Mouse (Mus musculus) hindbrain, embryonic 12.5 days (tissue): Measurements from ENCODE around the gene Krt36. TPM values are rescaled to one million over a fixed set of nuclear protein-coding genes. Genes with fewer than 3 reads are reported as not detected.

Experiments used
- ATAC-seq: fragments of 200-750 bp; cut with Nextera tagmentation; 2 replicates; pipeline ENCODE4 v1.8.0; 2017; ENCODE audit warnings: moderate TSS enrichment; ENCODE audit not compliant: low FRiP score
- H3K27ac ChIP-seq: fragments of 300-500 bp; sonication (generic); 2 replicates; pipeline ENCODE4 v1.5.1; 2016; ENCODE audit warnings: mild to moderate bottlenecking
- H3K27me3 ChIP-seq: fragments of 300-500 bp; sonication (generic); 2 replicates; pipeline ENCODE4 v1.6.1; 2016; ENCODE audit warnings: mild to moderate bottlenecking
- H3K36me3 ChIP-seq: fragments of 300-500 bp; sonication (generic); 2 replicates; pipeline ENCODE4 v1.6.1; 2016; ENCODE audit warnings: mild to moderate bottlenecking
- H3K4me1 ChIP-seq: fragments of 300-500 bp; sonication (generic); 2 replicates; pipeline ENCODE4 v1.6.1; 2016
- H3K4me2 ChIP-seq: fragments of 300-500 bp; sonication (generic); replicated peaks from 2 replicates; pipeline ENCODE4 v1.6.1; 2016; ENCODE audit warnings: mild to moderate bottlenecking
- H3K4me3 ChIP-seq: fragments of 300-500 bp; sonication (generic); 2 replicates; pipeline ENCODE4 v1.5.1; 2016; ENCODE audit warnings: mild to moderate bottlenecking
- H3K9ac ChIP-seq: fragments of 300-500 bp; sonication (generic); 2 replicates; pipeline ENCODE4 v1.6.1; 2016; ENCODE audit warnings: mild to moderate bottlenecking, moderate library complexity
- H3K9me3 ChIP-seq: fragments of 300-500 bp; sonication (generic); replicated peaks from 2 replicates; pipeline ENCODE4 v1.6.1; 2016; ENCODE audit warnings: mild to moderate bottlenecking
- WGBS: fragments of 180-500 bp; shearing (Covaris S2); methylation state at CpG from one replicate; pipeline ENCODE4 v1.1.7; 2016; 5-methylcytosine and 5-hydroxymethylcytosine counted together
- polyA plus RNA-seq: library from polyadenylated mRNA; unstranded; fragments of >200 nt; fragmentation: Nextera tagmentation; extraction: Ambion mirVana; gene quantifications from 2 replicates; pipeline ENCODE4 v1.2.1, GENCODE M21; 2016

The Krt36 gene
- polyA plus RNA-seq, 1 experiment from 2014 or later = not detected

DNA sequence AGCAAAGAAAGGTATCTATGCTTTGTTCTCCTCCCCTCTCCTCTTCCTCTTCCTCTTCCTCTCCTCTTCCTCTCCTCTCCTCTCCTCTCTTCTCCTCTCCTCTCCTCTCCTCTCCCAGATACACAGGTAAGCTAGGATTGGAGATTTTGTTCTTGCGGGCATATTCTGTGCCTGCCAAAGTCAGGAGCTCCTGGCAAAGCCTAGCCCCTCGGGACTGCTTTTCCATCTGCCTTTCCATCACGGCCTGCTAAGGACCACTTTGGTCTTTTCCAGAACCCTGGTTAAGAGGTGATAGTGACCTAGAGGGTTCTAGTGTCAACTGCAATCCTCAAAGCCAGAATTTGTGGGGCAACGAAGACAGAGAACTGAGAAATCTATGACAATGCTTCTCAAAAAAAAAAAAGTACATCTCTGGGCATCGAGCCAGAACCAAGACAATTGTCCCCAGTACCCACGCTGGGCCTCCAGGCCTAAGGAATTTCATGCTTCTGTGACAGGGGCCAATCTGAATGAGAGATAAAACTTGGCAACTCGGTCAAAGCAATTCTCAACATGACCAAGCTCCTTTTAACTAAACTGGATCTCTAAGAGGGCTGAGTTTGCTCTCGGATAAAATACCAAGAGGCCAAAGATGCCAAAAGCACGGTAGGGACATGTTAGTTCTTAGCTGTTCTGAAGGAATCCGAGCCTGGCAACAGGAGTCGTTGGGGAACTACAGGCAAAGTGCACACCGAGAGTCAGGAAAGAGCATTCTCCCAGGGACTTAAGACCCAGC is 39.0 kb downstream of the Krt36 start:
- H3K9ac ChIP-seq = no peak overlapping the region

DNA sequence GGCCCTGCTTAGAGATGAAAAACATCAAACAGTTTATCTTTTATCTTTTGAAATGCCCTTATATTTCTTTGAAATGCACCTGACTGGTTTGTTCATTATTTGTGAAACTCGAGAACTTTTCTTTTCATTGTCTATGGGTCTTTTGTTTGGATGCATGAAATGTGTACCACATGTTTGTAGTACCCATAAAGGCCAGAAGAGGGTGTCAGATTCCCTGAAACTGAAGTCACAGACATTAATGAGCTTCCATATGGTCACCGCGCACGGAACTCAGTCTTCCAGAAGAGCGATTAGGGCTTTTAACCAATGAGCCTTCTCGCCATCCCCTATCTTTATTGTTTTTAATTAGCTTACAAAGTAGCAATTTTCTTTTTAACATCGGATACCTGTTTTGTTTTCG is 46.6 kb downstream of the Krt36 start:
- WGBS = 74% methylated on average over 8 of the region's 8 CpGs
- Histone ChIP-seq H3K9me3 (no peaks in the 10 kb centered on the region), H3K4me2 (no peak overlapping the region), H3K36me3 (no peaks in the 10 kb centered on the region), H3K27ac (no peak overlapping the region), H3K4me1 (no peaks in the 10 kb centered on the region), H3K4me3 (no peak overlapping the region), H3K9ac (no peak overlapping the region), H3K27me3 (no peaks in the 10 kb centered on the region)
- ATAC-seq = no peak

More for the DNA sequence above, 39.0 kb downstream of the Krt36 start:
- H3K9me3 ChIP-seq = no peaks in the 10 kb centered on the region
- H3K4me1 ChIP-seq = no peaks in the 10 kb centered on the region
- no peaks in the 10 kb centered on the region for H3K27me3 ChIP-seq
- H3K27ac ChIP-seq = no peak overlapping the region
- H3K36me3 ChIP-seq = no peaks in the 10 kb centered on the region
- ATAC-seq = no peak
- no peak overlapping the region for H3K4me2 ChIP-seq
- WGBS = 69% methylated on average over 12 of the region's 12 CpGs
- no peak overlapping the region for H3K4me3 ChIP-seq

DNA sequence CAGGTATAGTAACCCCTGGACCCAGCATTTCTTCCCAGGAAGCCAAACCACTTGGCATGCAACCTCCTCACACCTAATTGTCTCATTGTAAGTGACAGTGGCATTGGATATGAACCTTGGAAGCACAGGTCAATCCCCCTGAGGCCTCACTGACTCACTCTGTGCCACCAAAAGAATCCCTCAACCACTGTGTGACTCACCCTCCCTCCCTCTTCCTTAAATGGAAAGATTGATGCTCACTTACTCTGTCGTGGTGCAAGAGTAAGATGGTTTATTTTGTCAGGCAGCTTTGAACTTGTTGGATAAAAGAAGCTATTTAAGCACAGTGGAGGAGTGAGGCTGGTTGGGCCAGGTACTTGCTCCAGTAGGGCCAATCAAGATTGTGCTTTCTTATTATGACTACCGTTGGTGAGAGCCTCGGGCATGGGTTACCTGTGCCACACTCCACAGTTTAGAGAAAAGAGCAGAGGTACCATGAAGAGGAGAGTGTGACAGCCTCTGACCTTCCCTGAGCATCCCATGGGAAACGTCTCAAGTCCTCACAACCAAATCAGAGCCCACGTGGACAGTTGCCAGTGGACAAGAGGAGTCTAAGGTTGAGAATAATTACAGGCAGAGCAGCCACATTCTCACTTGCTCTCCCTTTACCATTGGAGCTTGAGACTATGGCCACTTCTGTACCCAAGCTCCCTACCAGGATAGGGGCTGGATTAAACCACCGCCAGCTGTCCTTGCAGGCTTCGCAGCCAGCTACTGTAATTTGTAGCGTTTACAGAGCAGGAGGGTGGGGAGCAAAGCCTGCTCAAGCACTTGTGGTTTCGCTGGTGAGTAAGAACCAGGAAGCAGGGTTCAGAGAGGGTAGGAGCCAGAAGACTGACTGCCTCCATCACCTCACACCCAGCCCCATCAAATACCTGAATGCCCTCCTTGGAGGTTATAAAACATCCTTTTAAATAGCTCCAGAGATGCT is 49.5 kb downstream of the Krt36 start:
- no peaks in the 10 kb centered on the region for H3K27me3 ChIP-seq
- WGBS = 80% methylated on average over 9 of the region's 9 CpGs

More for the DNA sequence above, 49.5 kb downstream of the Krt36 start:
- Histone ChIP-seq H3K4me3 (no peak overlapping the region), H3K36me3 (no peaks in the 10 kb centered on the region), H3K9me3 (no peaks in the 10 kb centered on the region), H3K4me1 (no peaks in the 10 kb centered on the region), H3K27ac (no peak overlapping the region), H3K4me2 (no peak overlapping the region), H3K9ac (no peak overlapping the region)
- no peak for ATAC-seq

Other genes with a start within 250 kb of the Krt36 start
- not detected in 2 replicates for gene Gm11568, start 247.7 kb downstream of the Krt36 start, polyA plus RNA-seq
- gene Gm11559, start 241.2 kb downstream of the Krt36 start, polyA plus RNA-seq = not detected in 2 replicates
- not detected in 2 replicates for gene Krtap9-1, start 232.2 kb downstream of the Krt36 start, polyA plus RNA-seq
- not detected in 2 replicates for gene Gm11567, start 226.4 kb downstream of the Krt36 start, polyA plus RNA-seq
- gene Krtap31-1, start 197.7 kb downstream of the Krt36 start, polyA plus RNA-seq = not detected in 2 replicates
- not detected in 2 replicates for gene Gm11565, start 190.9 kb downstream of the Krt36 start, polyA plus RNA-seq
- not detected in 2 replicates for gene Krtap31-2, start 169.3 kb downstream of the Krt36 start, polyA plus RNA-seq
- not detected in 2 replicates for gene Krtap9-5, start 157.2 kb downstream of the Krt36 start, polyA plus RNA-seq
- gene Krtap29-1, start 126.6 kb downstream of the Krt36 start, polyA plus RNA-seq = not detected in 2 replicates
- gene Krtap16-1, start 119.0 kb downstream of the Krt36 start, polyA plus RNA-seq = not detected in 2 replicates
- gene Krtap17-1, start 111.6 kb downstream of the Krt36 start, polyA plus RNA-seq = not detected in 2 replicates
- gene Krt33a, start 89.4 kb downstream of the Krt36 start, polyA plus RNA-seq = not detected in 2 replicates
- 0.14 TPM in 1 of 2 replicates, not detected in the other for gene Krt33b, start 75.8 kb downstream of the Krt36 start, polyA plus RNA-seq
- not detected in 2 replicates for gene Krt34, start 64.1 kb downstream of the Krt36 start, polyA plus RNA-seq
- not detected in 2 replicates for gene Krt31, start 55.1 kb downstream of the Krt36 start, polyA plus RNA-seq
- gene Krt32, start 17.4 kb downstream of the Krt36 start, polyA plus RNA-seq = not detected in 2 replicates
- gene Krt35, start 9.4 kb downstream of the Krt36 start, polyA plus RNA-seq = not detected in 2 replicates
- gene Krt13, start 15.9 kb upstream of the Krt36 start, polyA plus RNA-seq = not detected in 2 replicates
- gene Krt15, start 30.3 kb upstream of the Krt36 start, polyA plus RNA-seq = 10.5 and 17.3 TPM in 2 replicates
- gene Krt19, start 43.0 kb upstream of the Krt36 start, polyA plus RNA-seq = 4.5 and 6.7 TPM in 2 replicates
- 0.08 TPM in 1 of 2 replicates, not detected in the other for gene Krt9, start 87.6 kb upstream of the Krt36 start, polyA plus RNA-seq
- 10.2 and 12.3 TPM in 2 replicates for gene Krt14, start 101.9 kb upstream of the Krt36 start, polyA plus RNA-seq
- gene Krt16, start 143.3 kb upstream of the Krt36 start, polyA plus RNA-seq = not detected in 2 replicates
- gene Krt17, start 155.4 kb upstream of the Krt36 start, polyA plus RNA-seq = 3.1 and 3.2 TPM in 2 replicates
- not detected in 2 replicates for gene Krt42, start 164.2 kb upstream of the Krt36 start, polyA plus RNA-seq
- gene Eif1, start 214.3 kb upstream of the Krt36 start, polyA plus RNA-seq = 1,343 and 1,447 TPM in 2 replicates
- 0.89 TPM in 1 of 2 replicates, not detected in the other for gene Gast, start 228.8 kb upstream of the Krt36 start, polyA plus RNA-seq